Comparison of ENCODE assay signal across 24 mouse cellular contexts in the genomic region with DNA sequence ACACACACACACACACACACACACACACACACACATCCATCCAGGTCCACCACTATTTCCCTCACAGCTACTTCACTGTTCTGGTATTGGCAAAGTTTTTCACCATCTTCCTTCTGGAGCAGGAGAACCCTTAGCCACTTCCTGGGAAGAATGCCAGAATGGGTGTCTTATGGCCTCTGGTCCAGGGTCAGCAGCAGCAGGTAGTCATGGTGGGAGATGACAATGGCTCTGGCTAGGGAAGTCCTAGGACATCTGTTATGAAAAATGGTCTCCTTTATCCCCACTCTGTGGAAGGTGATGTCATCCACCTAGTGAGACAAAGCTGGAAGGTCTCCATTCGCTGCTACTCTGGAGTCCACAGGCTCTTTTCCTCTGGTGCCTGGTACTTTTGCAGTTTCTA.
DNase-seq lines count a peak whose midpoint lies in the region; ATAC-seq lines count a peak whose summit lies in the region.
"Had no signal": no experiment of that assay in that cellular context is flagged by ENCODE, and none has a peak within 500 bp of the region (broad histone marks: within the 10 kb centered on the region; RNA-seq: fewer than 3 reads in every experiment).

No protein-coding gene starts in this region.

- no peak for ATAC-seq in kidney, embryonic 14.5 days (ENCODE audit: low FRiP score, low TSS enrichment)
- ATAC-seq in kidney, embryonic 15.5 days (replicated peaks; ENCODE audit: low FRiP score) = no peak
- ATAC-seq: forebrain, embryonic 14.5 days; forebrain, postnatal 0 days; hindbrain, embryonic 16.5 days; Patski had no signal

- H3K9ac ChIP-seq in kidney, embryonic 14.5 days (ENCODE audit: low read depth, low read length) = no peak overlapping the region
- H3K9ac ChIP-seq in kidney, embryonic 15.5 days = no peak overlapping the region
- H3K9ac ChIP-seq: embryonic facial prominence, embryonic 12.5 days; embryonic facial prominence, embryonic 15.5 days; forebrain, postnatal 0 days; hindbrain, embryonic 12.5 days had no signal

- no peaks in the 10 kb centered on the region for H3K9me3 ChIP-seq in kidney, embryonic 14.5 days (ENCODE audit: control insufficient read depth, low read length)
- H3K9me3 ChIP-seq in kidney, embryonic 15.5 days (replicated peaks) = no peaks in the 10 kb centered on the region
- H3K9me3 ChIP-seq: embryonic facial prominence, embryonic 12.5 days; embryonic facial prominence, embryonic 15.5 days; hindbrain, embryonic 12.5 days had no signal

- H3K4me2 ChIP-seq in kidney, embryonic 14.5 days (replicated peaks; ENCODE audit: low read depth, low read length) = no peak overlapping the region
- no peak overlapping the region for H3K4me2 ChIP-seq in kidney, embryonic 15.5 days
- H3K4me2 ChIP-seq: embryonic facial prominence, embryonic 12.5 days; embryonic facial prominence, embryonic 15.5 days; heart, embryonic 11.5 days; hindbrain, embryonic 12.5 days had no signal

- no peak overlapping the region for H3K27ac ChIP-seq in kidney, embryonic 14.5 days (ENCODE audit: low read depth, low read length)
- no peak overlapping the region for H3K27ac ChIP-seq in kidney, embryonic 15.5 days
- H3K27ac ChIP-seq: embryonic facial prominence, embryonic 12.5 days; embryonic facial prominence, embryonic 15.5 days; gastrocnemius, adult 2 months; hindbrain, embryonic 12.5 days had no signal

- H3K4me3 ChIP-seq in kidney, embryonic 14.5 days (ENCODE audit: low read length) = no peak overlapping the region
- no peak overlapping the region for H3K4me3 ChIP-seq in kidney, embryonic 15.5 days (replicated peaks)
- H3K4me3 ChIP-seq: embryonic facial prominence, embryonic 12.5 days; embryonic facial prominence, embryonic 15.5 days; gastrocnemius, adult 2 months; hindbrain, embryonic 12.5 days had no signal

- H3K36me3 ChIP-seq in kidney, embryonic 14.5 days (ENCODE audit: control insufficient read depth, insufficient read depth, low read length) = no peaks in the 10 kb centered on the region
- H3K36me3 ChIP-seq in kidney, embryonic 15.5 days = no peaks in the 10 kb centered on the region
- H3K36me3 ChIP-seq: embryonic facial prominence, embryonic 12.5 days; embryonic facial prominence, embryonic 15.5 days; G1E; hindbrain, embryonic 12.5 days had no signal

- H3K4me1 ChIP-seq in kidney, embryonic 14.5 days (ENCODE audit: control insufficient read depth, insufficient read depth, low read length) = no peaks in the 10 kb centered on the region
- H3K4me1 ChIP-seq in kidney, embryonic 15.5 days = peaks cover 15% of the 10 kb centered on the region

- WGBS in kidney, embryonic 14.5 days = 97% methylated on average over 1 of the region's 1 CpGs
- WGBS in kidney, embryonic 15.5 days = 94% methylated on average over 1 of the region's 1 CpGs

- H3K27me3 ChIP-seq in kidney, embryonic 14.5 days (ENCODE audit: control insufficient read depth, insufficient read depth, low read length) = no peaks in the 10 kb centered on the region
- H3K27me3 ChIP-seq in kidney, embryonic 15.5 days = no peaks in the 10 kb centered on the region
- H3K27me3 ChIP-seq: CH12.LX; embryonic facial prominence, embryonic 12.5 days; embryonic facial prominence, embryonic 15.5 days; hindbrain, embryonic 12.5 days; Patski had no signal

- DNase-seq in adrenal gland, adult 2 months = peak; percentile 40
- DNase-seq in adrenal gland, postnatal 25 days = no peak
- DNase-seq in kidney, adult 11 months = peak; percentile 41
- peak; percentile 65 for DNase-seq in kidney, postnatal 14 days
- peak; percentile 28 for DNase-seq in testis, postnatal 10 days (ENCODE audit: low spot score)
- DNase-seq in testis, postnatal 14 days (ENCODE audit: low spot score) = no peak
- DNase-seq: adrenal gland, postnatal 14 days; B cell, adult 2 months; cerebellum, postnatal 10 days; forebrain, postnatal 0 days; gastrocnemius, adult 2 months; gastrocnemius, postnatal 14 days; heart, adult 11 months had no signal

Comparison
In these comparisons a context has a peak if more than half of its experiments do, and no peak if none do; other contexts are left out.
1. DNase-seq: peak in adrenal gland, adult 2 months (single experiment), kidney, adult 11 months (single experiment), kidney, postnatal 14 days (single experiment) and testis, postnatal 10 days (single experiment); none in adrenal gland, postnatal 25 days (single experiment) and testis, postnatal 14 days (single experiment).